Mouse (Mus musculus) limb, embryonic 10.5 days (tissue): ENCODE measurements around the gene Sult3a1. TPM values are rescaled to one million over a fixed set of nuclear protein-coding genes. Genes with fewer than 3 reads are reported as not detected.

Experiments used
- polyA plus RNA-seq: library from polyadenylated mRNA; unstranded; fragments of >200 nt; fragmentation: Nextera tagmentation; extraction: Ambion mirVana; gene quantifications from 2 replicates; pipeline ENCODE4 v1.2.1, GENCODE M21; 2016

Gene Sult3a1
- polyA plus RNA-seq, 1 experiment from 2014 or later = not detected

Other genes starting within 250 kb of the Sult3a1 start
- not detected in 2 replicates for gene Clvs2, start 233.0 kb upstream of the Sult3a1 start, polyA plus RNA-seq
- gene Sult3a2, start 71.0 kb upstream of the Sult3a1 start, polyA plus RNA-seq = not detected in 2 replicates
- gene Rsph4a, start 47.4 kb downstream of the Sult3a1 start, polyA plus RNA-seq = 0.05 TPM in 1 of 2 replicates, not detected in the other
- gene Zup1, start 93.5 kb downstream of the Sult3a1 start, polyA plus RNA-seq = 18.5 and 23.6 TPM in 2 replicates
- 141 and 150 TPM in 2 replicates for gene Rwdd1, start 161.9 kb downstream of the Sult3a1 start, polyA plus RNA-seq
- gene Trappc3l, start 179.9 kb downstream of the Sult3a1 start, polyA plus RNA-seq = not detected in 2 replicates
- gene Calhm4, start 186.6 kb downstream of the Sult3a1 start, polyA plus RNA-seq = not detected in 2 replicates
- 0.04 and 0.05 TPM in 2 replicates for gene Calhm5, start 238.8 kb downstream of the Sult3a1 start, polyA plus RNA-seq